ENCODE assay signal across 15 mouse cellular contexts in genomic region chr10:107954444-107954843, GRCm38 (mm10). TPM values are rescaled to one million over a fixed set of nuclear protein-coding genes. Genes with fewer than 3 reads are reported as not detected.
DNase-seq lines count a peak whose midpoint lies in the region; ATAC-seq and TF ChIP-seq lines count a peak whose summit lies in the region.
"Had no signal": no experiment of that assay in that cellular context is flagged by ENCODE, and none has a peak within 500 bp of the region (broad histone marks: within the 10 kb centered on the region; RNA-seq: fewer than 3 reads in every experiment).

No protein-coding gene starts in this region.

- H3K9me3 ChIP-seq in kidney, postnatal 0 days (replicated peaks; ENCODE audit: low read length) = no peaks in the 10 kb centered on the region
- H3K9me3 ChIP-seq: forebrain, embryonic 13.5 days; G1E; heart, embryonic 15.5 days; hindbrain, embryonic 15.5 days; liver, embryonic 12.5 days; midbrain, embryonic 15.5 days had no signal

- H3K36me3 ChIP-seq in kidney, postnatal 0 days (ENCODE audit: insufficient read depth, low read length) = no peaks in the 10 kb centered on the region
- H3K36me3 ChIP-seq: G1E; heart, embryonic 15.5 days; hindbrain, embryonic 15.5 days; liver, embryonic 12.5 days; midbrain, embryonic 15.5 days had no signal

- intact Hi-C loops in gastrocnemius, postnatal 14 days (cut with DNase I; ENCODE audit: low total_unique reads) = no loop called here

- WGBS in kidney, postnatal 0 days = 49% methylated on average over 6 of the region's 6 CpGs

- no peak overlapping the region for H3K4me3 ChIP-seq in kidney, postnatal 0 days (replicated peaks; ENCODE audit: low read depth, low read length)
- H3K4me3 ChIP-seq: forebrain, embryonic 13.5 days; heart, embryonic 15.5 days; hindbrain, embryonic 15.5 days; liver, embryonic 12.5 days; midbrain, embryonic 15.5 days had no signal

- ATAC-seq in kidney, postnatal 0 days (replicated peaks; ENCODE audit: low FRiP score, low read depth) = no peak
- no peak for ATAC-seq in Patski
- no peak for ATAC-seq in granulocyte monocyte progenitor cell, adult 5-6 weeks (replicated peaks; ENCODE audit: poor library complexity, severe bottlenecking)
- ATAC-seq: forebrain, embryonic 13.5 days; liver, embryonic 12.5 days; midbrain, embryonic 15.5 days had no signal

- no peaks in the 10 kb centered on the region for H3K4me1 ChIP-seq in kidney, postnatal 0 days (replicated peaks; ENCODE audit: insufficient read depth, low read length)
- H3K4me1 ChIP-seq: forebrain, embryonic 13.5 days; hindbrain, embryonic 15.5 days; liver, embryonic 12.5 days; midbrain, embryonic 15.5 days had no signal

- H3K27ac ChIP-seq in kidney, postnatal 0 days = no peak overlapping the region
- H3K27ac ChIP-seq: forebrain, embryonic 13.5 days; heart, embryonic 15.5 days; hindbrain, embryonic 15.5 days; liver, embryonic 12.5 days; midbrain, embryonic 15.5 days had no signal

- in situ Hi-C loops in Patski (cut with MboI; ENCODE audit: low pct_unique_long_range_greater_than_20kb) = no loop called here

- DNase-seq in gastrocnemius, postnatal 25 days = peak; percentile 29
- DNase-seq in gastrocnemius, postnatal 14 days = no peak
- peak; percentile 55 for DNase-seq in kidney, postnatal 0 days (ENCODE audit: low spot score)
- no peak for DNase-seq in kidney, adult 11 months
- peak; percentile 25 for DNase-seq in Patski (ENCODE audit: low read depth, low spot score)
- peak; percentile 65 to 66 for DNase-seq in kidney, postnatal 25 days
- DNase-seq: adrenal gland, postnatal 25 days; cerebellum, adult 9-11 months had no signal

- no peak overlapping the region for H3K4me2 ChIP-seq in kidney, postnatal 0 days (ENCODE audit: low read length)
- H3K4me2 ChIP-seq: forebrain, embryonic 13.5 days; heart, embryonic 15.5 days; hindbrain, embryonic 15.5 days; liver, embryonic 12.5 days; midbrain, embryonic 15.5 days had no signal

- H3K27me3 ChIP-seq in kidney, postnatal 0 days (ENCODE audit: insufficient read depth, low read length) = no peaks in the 10 kb centered on the region
- H3K27me3 ChIP-seq in Patski = no peaks in the 10 kb centered on the region
- H3K27me3 ChIP-seq: forebrain, embryonic 13.5 days; heart, embryonic 15.5 days; hindbrain, embryonic 15.5 days; liver, embryonic 12.5 days; midbrain, embryonic 15.5 days had no signal

- CTCF ChIA-PET in Patski (lab: Charles Lee) = no interaction called here

- no peak overlapping the region for H3K9ac ChIP-seq in kidney, postnatal 0 days (ENCODE audit: low read depth, low read length)
- H3K9ac ChIP-seq: forebrain, embryonic 13.5 days; heart, embryonic 15.5 days; hindbrain, embryonic 15.5 days; liver, embryonic 12.5 days; midbrain, embryonic 15.5 days had no signal

- no peak for TF ChIP-seq CTCF in kidney, postnatal 0 days (IDR thresholded peaks at IDR 0.05; ENCODE audit: low read depth)
- TF ChIP-seq CTCF in Patski (IDR thresholded peaks at IDR 0.05) = no peak

- POLR2A ChIA-PET in Patski (lab: Charles Lee) = no interaction called here

RNA-seq across cellular contexts. Expression of gene Otogl, which starts 42.5 kb away (rescaled TPM):
- not detected for total RNA-seq in gastrocnemius, postnatal 25 days (2021)
- total RNA-seq in gastrocnemius, postnatal 14 days (2021) = under 1 TPM; 0.04 TPM
- polyA plus RNA-seq in kidney, postnatal 0 days (2015; fragmentation: Nextera tagmentation; extraction: Ambion mirVana) = 0.01 and 0.04 TPM in 2 replicates
- under 0.01 TPM for polyA plus RNA-seq in Patski (2021)
- 3.1 and 4.0 TPM in 2 replicates for total RNA-seq in granulocyte monocyte progenitor cell, adult 5-6 weeks (2014; fragmentation: Nextera tagmentation)
- 2.4 and 2.8 TPM in 2 replicates for total RNA-seq in granulocyte monocyte progenitor cell, adult 5-6 weeks (2017)
- polyA plus RNA-seq: forebrain, embryonic 13.5 days; G1E; midbrain, embryonic 15.5 days had no signal

Comparison
In these comparisons a context has a peak if more than half of its experiments do, and no peak if none do; other contexts are left out.
1. DNase-seq: peak in gastrocnemius, postnatal 25 days (single experiment), kidney, postnatal 0 days (single experiment), Patski (single experiment) and kidney, postnatal 25 days (2 of 2); none in gastrocnemius, postnatal 14 days (single experiment) and kidney, adult 11 months (single experiment).